Mouse (Mus musculus) stomach, embryonic 16.5 days (tissue): ENCODE results near the gene Rsrp1. TPM values are rescaled to one million over a fixed set of nuclear protein-coding genes. Genes with fewer than 3 reads are reported as not detected.

Experiments
- ATAC-seq: fragments of 200-750 bp; cut with Nextera tagmentation; 2 replicates; pipeline ENCODE4 v1.8.0; 2017; ENCODE audit warnings: moderate number of reproducible peaks, moderate TSS enrichment; ENCODE audit not compliant: insufficient read depth, low FRiP score
- H3K27ac ChIP-seq: fragments of 300-500 bp; sonication (generic); 2 replicates; pipeline ENCODE4 v1.5.1; 2014; ENCODE audit warnings: low read length
- H3K27me3 ChIP-seq: fragments of 300-500 bp; sonication (generic); 2 replicates; pipeline ENCODE4 v1.6.1; 2014; ENCODE audit warnings: low read length, control low read depth, mixed read lengths; ENCODE audit not compliant: control insufficient read depth, insufficient read depth
- H3K36me3 ChIP-seq: fragments of 300-500 bp; sonication (generic); 2 replicates; pipeline ENCODE4 v1.6.1; 2014; ENCODE audit warnings: low read length; ENCODE audit not compliant: control insufficient read depth, insufficient read depth
- H3K4me1 ChIP-seq: fragments of 300-500 bp; sonication (generic); 2 replicates; pipeline ENCODE4 v1.6.1; 2014; ENCODE audit warnings: low read length, control low read depth, mixed read lengths; ENCODE audit not compliant: control insufficient read depth, insufficient read depth
- H3K4me2 ChIP-seq: fragments of 300-500 bp; sonication (generic); 2 replicates; pipeline ENCODE4 v1.6.1; 2014; ENCODE audit warnings: low read depth, low read length, mixed read lengths
- H3K4me3 ChIP-seq: fragments of 300-500 bp; sonication (generic); replicated peaks from 2 replicates; pipeline ENCODE4 v1.5.1; 2014; ENCODE audit warnings: mild to moderate bottlenecking, low read length
- H3K9ac ChIP-seq: fragments of 300-500 bp; sonication (generic); 2 replicates; pipeline ENCODE4 v1.6.1; 2014; ENCODE audit warnings: low read length
- H3K9me3 ChIP-seq: fragments of 300-500 bp; sonication (generic); replicated peaks from 2 replicates; pipeline ENCODE4 v1.6.1; 2016; ENCODE audit warnings: low read length, control low read depth; ENCODE audit not compliant: control insufficient read depth
- WGBS: fragments of 180-500 bp; shearing (Covaris S2); extraction: QIAGEN DNeasy Blood & Tissue Kit; methylation state at CpG from one replicate; pipeline ENCODE4 v1.1.7; 2014; 5-methylcytosine and 5-hydroxymethylcytosine counted together
- polyA plus RNA-seq: library from polyadenylated mRNA; unstranded; fragments of >200 nt; fragmentation: Nextera tagmentation; extraction: Ambion mirVana; gene quantifications from 2 replicates; pipeline ENCODE4 v1.2.1, GENCODE M21; 2015

The Rsrp1 gene
- polyA plus RNA-seq, 1 experiment from 2014 or later, result 511 TPM

- 29% methylated on average over 14 of the region's 14 CpGs for WGBS
- Histone ChIP-seq H3K4me2 (peak overlapping the region; percentile 40; the same call in 1 of the 2 replicates), H3K9ac (no peak overlapping the region), H3K9me3 (no peaks in the 10 kb centered on the region), H3K4me3 (no peak overlapping the region), H3K27me3 (no peaks in the 10 kb centered on the region), H3K36me3 (no peaks in the 10 kb centered on the region), H3K27ac (peak overlapping the region; percentile 95), H3K4me1 (no peaks in the 10 kb centered on the region)
- ATAC-seq, result peak; percentile 89
These were observed 52.0 kb downstream of the Rsrp1 start for GRCm38 (mm10) chr4:134975261-134975928.

GRCm38 (mm10) chr4:134975929-134976308 is 52.5 kb downstream of the Rsrp1 start:
- Histone ChIP-seq H3K9me3 (no peaks in the 10 kb centered on the region), H3K27me3 (no peaks in the 10 kb centered on the region), H3K4me1 (no peaks in the 10 kb centered on the region), H3K27ac (peak overlapping the region; percentile 95), H3K4me2 (peak overlapping the region; percentile 40; the same call in 1 of the 2 replicates), H3K36me3 (no peaks in the 10 kb centered on the region), H3K4me3 (no peak overlapping the region), H3K9ac (no peak overlapping the region)
- no peak for ATAC-seq
- 83% methylated on average over 4 of the region's 4 CpGs for WGBS

Other genes starting within 250 kb of the Rsrp1 start
- 1.3 and 1.6 TPM in 2 replicates for gene Man1c1, start 219.3 kb upstream of the Rsrp1 start, polyA plus RNA-seq
- 25.6 and 26.7 TPM in 2 replicates for gene Ldlrap1, start 155.6 kb upstream of the Rsrp1 start, polyA plus RNA-seq
- gene Maco1, start 70.2 kb upstream of the Rsrp1 start, polyA plus RNA-seq, result 30.6 and 30.8 TPM in 2 replicates
- gene Rhd, start 59.1 kb upstream of the Rsrp1 start, polyA plus RNA-seq, result 20.8 and 23.5 TPM in 2 replicates
- 177 TPM in 2 replicates for gene Tmem50a, start 8.6 kb upstream of the Rsrp1 start, polyA plus RNA-seq
- 69.6 and 71.9 TPM in 2 replicates for gene Syf2, start 7.3 kb downstream of the Rsrp1 start, polyA plus RNA-seq
- 0.24 and 0.54 TPM in 2 replicates for gene Runx3, start 197.1 kb downstream of the Rsrp1 start, polyA plus RNA-seq